Mouse (Mus musculus): Measurements from ENCODE around the gene Fth1. TPM values are rescaled to one million over a fixed set of nuclear protein-coding genes. Genes with fewer than 3 reads are reported as not detected.
"Not testable (repeated sequence)": the region's sequence is repeated elsewhere in the genome, so short reads cannot be mapped to it uniquely, and the experiment has no call there.

Gene Fth1
- polyA plus RNA-seq (2015; fragmentation: Nextera tagmentation; extraction: Ambion mirVana), result 1,470 and 1,484 TPM in 2 replicates

- Histone ChIP-seq H3K4me3 (no peak within 1 kb of the TSS), H3K4me1 (peaks cover 26% of the 10 kb centered on the region), H3K9ac (no peak within 1 kb of the TSS), H3K36me3 (peaks cover 14% of the 10 kb centered on the region), H3K9me3 (no peaks in the 10 kb centered on the region), H3K4me2 (replicated peaks) (no peak within 1 kb of the TSS), H3K27ac (no peak within 1 kb of the TSS), H3K27me3 (no peaks in the 10 kb centered on the region)
- no peak for ATAC-seq (ENCODE audit: low FRiP score, low read depth)
- WGBS, result 88% methylated on average over 4 of the region's 4 CpGs
Measured at GRCm38 (mm10) chr19:9980258-9980657, at the start of gene Fth1. Fth1 (plus strand) TSS chr19:9980598.

- H3K9ac ChIP-seq, result not testable (repeated sequence)
Measured at GRCm38 (mm10) chr19:9931167-9931607, 49.2 kb upstream of the Fth1 start.

GRCm38 (mm10) chr19:9933908-9934307 is 46.5 kb upstream of the Fth1 start:
- Histone ChIP-seq H3K9me3 (no peaks in the 10 kb centered on the region), H3K36me3 (no peaks in the 10 kb centered on the region), H3K4me3 (no peak overlapping the region), H3K9ac (no peak overlapping the region), H3K27ac (no peak overlapping the region), H3K4me2 (replicated peaks) (no peak overlapping the region), H3K4me1 (peaks cover 2% of the 10 kb centered on the region; the same call in 1 of the 2 replicates), H3K27me3 (no peaks in the 10 kb centered on the region)
- 69% methylated on average over 2 of the region's 2 CpGs for WGBS
- no peak for ATAC-seq (ENCODE audit: low FRiP score, low read depth)

More at GRCm38 (mm10) chr19:9931167-9931607, 49.2 kb upstream of the Fth1 start:
- not testable (repeated sequence) for ATAC-seq (ENCODE audit: low FRiP score, low read depth); H3K27ac ChIP-seq; H3K9me3 ChIP-seq; H3K27me3 ChIP-seq; H3K4me3 ChIP-seq; H3K36me3 ChIP-seq; H3K4me2 ChIP-seq (replicated peaks); H3K4me1 ChIP-seq
- WGBS, result 71% methylated on average over 2 of the region's 2 CpGs

GRCm38 (mm10) chr19:9936579-9936978 is 43.8 kb upstream of the Fth1 start:
- 66% methylated on average over 5 of the region's 5 CpGs for WGBS
- no peak for ATAC-seq (ENCODE audit: low FRiP score, low read depth)
- Histone ChIP-seq H3K9me3 (no peaks in the 10 kb centered on the region), H3K9ac (no peak overlapping the region), H3K4me3 (no peak overlapping the region), H3K27me3 (no peaks in the 10 kb centered on the region), H3K4me1 (peaks cover 14% of the 10 kb centered on the region; the same call in 1 of the 2 replicates), H3K27ac (no peak overlapping the region), H3K4me2 (replicated peaks) (no peak overlapping the region), H3K36me3 (no peaks in the 10 kb centered on the region)

- 56% methylated on average over 5 of the region's 5 CpGs for WGBS
- no peak for ATAC-seq (ENCODE audit: low FRiP score, low read depth)
Measured at GRCm38 (mm10) chr19:9937428-9937827, 43.0 kb upstream of the Fth1 start.

GRCm38 (mm10) chr19:9938156-9938823 is 42.1 kb upstream of the Fth1 start:
- no peak overlapping the region for H3K4me3 ChIP-seq
- no peaks in the 10 kb centered on the region for H3K36me3 ChIP-seq
- no peaks in the 10 kb centered on the region for H3K27me3 ChIP-seq
- H3K4me1 ChIP-seq, result peaks cover 30% of the 10 kb centered on the region
- H3K27ac ChIP-seq, result no peak overlapping the region
- H3K9ac ChIP-seq, result no peak overlapping the region
- H3K9me3 ChIP-seq, result no peaks in the 10 kb centered on the region
- 75% methylated on average over 6 of the region's 6 CpGs for WGBS
- H3K4me2 ChIP-seq (replicated peaks), result peak overlapping the region; percentile 19; the same call in 1 of the 2 replicates
- no peak for ATAC-seq (ENCODE audit: low FRiP score, low read depth)

More at GRCm38 (mm10) chr19:9937428-9937827, 43.0 kb upstream of the Fth1 start:
- H3K4me2 ChIP-seq (replicated peaks), result no peak overlapping the region
- H3K9ac ChIP-seq, result no peak overlapping the region
- H3K4me3 ChIP-seq, result no peak overlapping the region
- peaks cover 21% of the 10 kb centered on the region for H3K4me1 ChIP-seq
- H3K9me3 ChIP-seq, result no peaks in the 10 kb centered on the region
- no peaks in the 10 kb centered on the region for H3K27me3 ChIP-seq
- H3K36me3 ChIP-seq, result no peaks in the 10 kb centered on the region
- no peak overlapping the region for H3K27ac ChIP-seq

GRCm38 (mm10) chr19:9938824-9939303 is 41.5 kb upstream of the Fth1 start:
- ATAC-seq (ENCODE audit: low FRiP score, low read depth), result no peak
- Histone ChIP-seq H3K9ac (no peak overlapping the region), H3K4me1 (peaks cover 33% of the 10 kb centered on the region), H3K9me3 (no peaks in the 10 kb centered on the region), H3K4me2 (replicated peaks) (peak overlapping the region; percentile 19; the same call in 1 of the 2 replicates), H3K36me3 (no peaks in the 10 kb centered on the region), H3K27me3 (no peaks in the 10 kb centered on the region), H3K4me3 (no peak overlapping the region), H3K27ac (no peak overlapping the region)
- 67% methylated on average over 13 of the region's 13 CpGs for WGBS

- H3K9ac ChIP-seq, result no peak overlapping the region
- H3K4me3 ChIP-seq, result no peak overlapping the region
- no peak overlapping the region for H3K4me2 ChIP-seq (replicated peaks)
- no peaks in the 10 kb centered on the region for H3K27me3 ChIP-seq
- 44% methylated on average over 7 of the region's 7 CpGs for WGBS
- H3K9me3 ChIP-seq, result no peaks in the 10 kb centered on the region
- H3K27ac ChIP-seq, result no peak overlapping the region
- no peaks in the 10 kb centered on the region for H3K36me3 ChIP-seq
- H3K4me1 ChIP-seq, result peaks cover 33% of the 10 kb centered on the region
- ATAC-seq (ENCODE audit: low FRiP score, low read depth), result no peak
Measured at GRCm38 (mm10) chr19:9939841-9940240, 40.6 kb upstream of the Fth1 start.

GRCm38 (mm10) chr19:9940903-9941302 is 39.5 kb upstream of the Fth1 start:
- no peak overlapping the region for H3K27ac ChIP-seq
- 63% methylated on average over 4 of the region's 4 CpGs for WGBS

GRCm38 (mm10) chr19:9941809-9942208 is 38.6 kb upstream of the Fth1 start:
- ATAC-seq (ENCODE audit: low FRiP score, low read depth), result no peak
- H3K4me1 ChIP-seq, result peaks cover 33% of the 10 kb centered on the region
- H3K9ac ChIP-seq, result no peak overlapping the region
- H3K4me3 ChIP-seq, result no peak overlapping the region
- WGBS, result 26% methylated on average over 1 of the region's 1 CpGs
- H3K9me3 ChIP-seq, result no peaks in the 10 kb centered on the region
- no peaks in the 10 kb centered on the region for H3K27me3 ChIP-seq
- no peaks in the 10 kb centered on the region for H3K36me3 ChIP-seq
- no peak overlapping the region for H3K27ac ChIP-seq
- H3K4me2 ChIP-seq (replicated peaks), result no peak overlapping the region

More at GRCm38 (mm10) chr19:9940903-9941302, 39.5 kb upstream of the Fth1 start:
- no peaks in the 10 kb centered on the region for H3K36me3 ChIP-seq
- H3K4me2 ChIP-seq (replicated peaks), result no peak overlapping the region
- ATAC-seq (ENCODE audit: low FRiP score, low read depth), result no peak
- H3K4me1 ChIP-seq, result peaks cover 33% of the 10 kb centered on the region
- H3K9ac ChIP-seq, result no peak overlapping the region
- no peaks in the 10 kb centered on the region for H3K27me3 ChIP-seq
- H3K4me3 ChIP-seq, result no peak overlapping the region
- no peaks in the 10 kb centered on the region for H3K9me3 ChIP-seq

- Histone ChIP-seq H3K9ac (no peak overlapping the region), H3K27me3 (no peaks in the 10 kb centered on the region)
Measured at GRCm38 (mm10) chr19:9942539-9943533, 37.6 kb upstream of the Fth1 start.

More at GRCm38 (mm10) chr19:9942539-9943533, 37.6 kb upstream of the Fth1 start:
- ATAC-seq (ENCODE audit: low FRiP score, low read depth), result no peak; the same call in 1 of the 2 replicates
- Histone ChIP-seq H3K4me2 (replicated peaks) (no peak overlapping the region), H3K4me1 (peaks cover 33% of the 10 kb centered on the region), H3K4me3 (no peak overlapping the region), H3K36me3 (no peaks in the 10 kb centered on the region), H3K9me3 (no peaks in the 10 kb centered on the region), H3K27ac (no peak overlapping the region)
- 59% methylated on average over 10 of the region's 10 CpGs for WGBS

Measured in limb, embryonic 13.5 days (tissue).